Mouse (Mus musculus): ENCODE data around the gene Plk5. TPM values are rescaled to one million over a fixed set of nuclear protein-coding genes. Genes with fewer than 3 reads are reported as not detected.
A peak's percentile ranks its signal among the peaks of the same experiment; 100 is the strongest.

Plk5 gene
- 1.2 and 1.3 TPM in 2 replicates for polyA plus RNA-seq (2016; fragmentation: Nextera tagmentation; extraction: Ambion mirVana)

DNA sequence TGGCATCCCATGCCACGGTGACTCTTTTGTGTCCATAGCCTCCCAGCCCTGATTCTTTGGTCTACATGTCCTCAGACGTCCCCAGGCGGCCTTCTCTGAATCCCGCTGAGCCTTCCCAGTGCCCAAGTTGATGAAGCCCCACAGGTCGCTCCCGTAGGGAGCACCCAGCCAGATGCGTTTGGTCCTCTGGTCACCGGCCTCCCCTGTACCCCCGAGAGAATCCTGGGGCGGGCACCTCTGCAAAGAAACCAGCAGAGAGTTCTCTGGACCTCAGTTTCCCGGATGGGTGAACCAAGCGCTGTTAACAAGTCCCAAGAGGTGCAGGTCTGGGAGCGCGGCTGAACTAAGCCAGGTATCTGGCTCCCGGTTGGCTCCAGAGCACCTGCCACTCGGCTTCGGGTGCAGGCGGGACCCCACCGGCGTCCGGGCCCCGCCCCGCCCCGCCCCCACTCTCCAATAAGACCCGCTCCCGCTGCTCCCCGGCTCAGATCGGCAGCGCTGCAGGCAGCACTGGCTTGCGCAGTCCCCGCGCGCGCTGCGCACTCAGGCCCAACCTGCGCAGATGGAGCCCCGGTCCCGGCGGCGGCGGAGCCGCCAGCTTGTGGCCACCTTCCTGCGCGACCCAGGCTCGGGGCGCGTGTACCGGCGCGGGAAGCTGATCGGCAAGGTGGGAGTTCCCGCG, at the start of gene Plk5:
Gene Plk5 (plus strand): TSS at position 459 of the 682 bp plus-strand sequence.
- no peak within 1 kb of the TSS for H3K27ac ChIP-seq
- H3K27me3 ChIP-seq: peaks cover 100% of the 10 kb centered on the region
- no peaks in the 10 kb centered on the region for H3K36me3 ChIP-seq
- 2% methylated on average over 53 of the region's 53 CpGs for WGBS
- peaks cover 22% of the 10 kb centered on the region for H3K4me1 ChIP-seq (replicated peaks)
- peak within 1 kb of the TSS; percentile 78 for H3K4me2 ChIP-seq
- no peak for ATAC-seq (ENCODE audit: insufficient number of reproducible peaks, insufficient read depth, low FRiP score, low TSS enrichment, low read depth)
- peak within 1 kb of the TSS; percentile 46 for H3K4me3 ChIP-seq (replicated peaks)
- H3K9ac ChIP-seq (replicated peaks): peak within 1 kb of the TSS; percentile 50
- H3K9me3 ChIP-seq: no peaks in the 10 kb centered on the region

DNA sequence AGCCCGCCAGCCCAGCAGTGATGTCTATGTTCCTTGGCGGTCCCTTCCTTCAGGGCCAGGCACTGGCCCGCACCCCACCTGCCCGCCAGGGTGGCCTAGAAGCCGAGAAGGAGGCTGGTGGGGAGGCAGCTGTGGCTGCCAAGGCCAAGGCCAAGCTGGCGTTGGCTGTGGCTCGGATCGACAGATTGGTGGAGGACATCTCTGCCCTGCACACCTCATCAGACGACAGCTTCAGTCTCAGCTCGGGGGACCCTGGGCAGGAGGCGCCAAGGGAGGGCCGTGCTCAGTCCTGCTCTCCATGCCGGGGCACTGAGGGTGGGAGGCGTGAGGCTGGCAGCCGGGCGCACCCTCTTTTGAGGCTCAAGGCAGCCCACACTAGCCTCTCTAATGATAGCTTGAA, 44.7 kb upstream of the Plk5 start:
- peaks cover 22% of the 10 kb centered on the region; the same call in 1 of the 2 replicates for H3K36me3 ChIP-seq

DNA sequence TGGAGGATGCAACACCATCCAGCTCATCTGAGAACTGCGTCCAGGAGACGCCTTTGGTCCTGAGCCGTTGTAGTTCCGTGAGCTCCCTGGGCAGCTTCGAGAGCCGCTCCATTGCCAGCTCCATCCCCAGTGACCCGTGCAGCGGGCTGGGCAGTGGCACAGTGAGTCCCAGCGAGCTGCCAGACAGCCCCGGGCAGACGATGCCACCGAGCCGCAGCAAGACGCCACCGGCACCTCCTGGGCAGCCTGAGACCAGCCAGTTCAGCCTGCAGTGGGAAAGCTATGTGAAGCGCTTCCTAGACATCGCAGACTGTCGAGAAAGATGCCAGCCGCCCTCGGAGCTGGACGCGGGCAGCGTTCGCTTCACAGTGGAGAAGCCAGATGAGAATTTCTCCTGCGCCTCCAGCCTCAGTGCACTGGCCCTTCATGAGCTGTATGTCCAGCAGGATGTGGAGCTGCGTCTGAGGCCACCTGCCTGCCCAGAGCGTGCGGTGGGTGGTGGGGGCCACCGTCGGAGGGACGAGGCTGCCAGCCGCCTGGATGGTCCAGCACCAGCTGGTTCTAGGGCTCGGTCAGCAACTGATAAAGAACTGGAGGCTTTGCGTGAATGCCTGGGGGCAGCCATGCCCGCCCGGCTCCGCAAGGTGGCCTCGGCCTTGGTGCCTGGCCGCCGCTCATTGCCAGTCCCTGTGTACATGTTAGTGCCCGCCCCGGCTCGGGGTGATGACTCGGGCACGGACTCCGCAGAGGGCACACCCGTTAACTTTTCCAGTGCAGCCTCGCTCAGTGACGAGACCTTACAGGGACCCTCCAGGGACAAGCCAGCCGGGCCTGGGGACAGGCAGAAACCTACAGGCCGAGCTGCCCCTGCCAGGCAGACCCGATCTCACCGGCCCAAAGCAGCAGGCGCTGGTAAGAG, 43.4 kb upstream of the Plk5 start:
- peaks cover 19% of the 10 kb centered on the region for H3K36me3 ChIP-seq
- H3K4me1 ChIP-seq (replicated peaks): peaks cover 6% of the 10 kb centered on the region
- ATAC-seq (ENCODE audit: insufficient number of reproducible peaks, insufficient read depth, low FRiP score, low TSS enrichment, low read depth): no peak
- H3K27me3 ChIP-seq: peaks cover 100% of the 10 kb centered on the region
- WGBS: 64% methylated on average over 54 of the region's 54 CpGs
- no peak overlapping the region for H3K4me3 ChIP-seq (replicated peaks)
- no peak overlapping the region for H3K4me2 ChIP-seq
- no peak overlapping the region for H3K27ac ChIP-seq
- H3K9ac ChIP-seq (replicated peaks): peak overlapping the region; percentile 51
- H3K9me3 ChIP-seq: no peaks in the 10 kb centered on the region

More for the DNA sequence above, 44.7 kb upstream of the Plk5 start:
- no peak for ATAC-seq (ENCODE audit: insufficient number of reproducible peaks, insufficient read depth, low FRiP score, low TSS enrichment, low read depth)
- no peak overlapping the region for H3K4me2 ChIP-seq
- 80% methylated on average over 16 of the region's 16 CpGs for WGBS
- H3K4me3 ChIP-seq (replicated peaks): no peak overlapping the region
- H3K27me3 ChIP-seq: peaks cover 100% of the 10 kb centered on the region
- H3K27ac ChIP-seq: no peak overlapping the region
- H3K9ac ChIP-seq (replicated peaks): no peak overlapping the region
- H3K4me1 ChIP-seq (replicated peaks): peaks cover 6% of the 10 kb centered on the region
- H3K9me3 ChIP-seq: no peaks in the 10 kb centered on the region

DNA sequence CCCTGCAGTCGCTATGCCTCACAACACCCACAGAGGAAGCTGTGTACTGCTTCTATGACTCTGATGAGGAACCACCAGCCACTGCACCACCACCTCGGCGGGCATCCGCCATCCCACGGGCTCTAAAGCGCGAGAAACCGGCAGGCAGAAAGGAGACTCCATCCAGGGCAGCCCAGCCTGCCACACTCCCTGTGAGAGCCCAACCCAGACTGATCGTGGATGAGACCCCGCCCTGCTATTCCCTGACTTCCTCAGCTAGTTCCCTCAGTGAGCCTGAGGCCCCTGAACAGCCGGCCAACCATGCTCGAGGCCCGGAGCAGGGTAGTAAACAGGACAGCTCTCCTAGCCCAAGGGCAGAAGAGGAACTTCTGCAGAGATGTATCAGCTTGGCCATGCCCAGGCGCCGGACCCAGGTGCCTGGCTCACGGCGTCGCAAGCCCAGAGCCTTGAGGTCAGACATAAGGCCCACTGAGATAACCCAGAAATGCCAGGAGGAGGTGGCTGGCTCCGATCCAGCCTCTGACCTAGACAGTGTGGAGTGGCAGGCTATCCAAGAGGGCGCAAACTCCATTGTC, 42.5 kb upstream of the Plk5 start:
- no peak for ATAC-seq (ENCODE audit: insufficient number of reproducible peaks, insufficient read depth, low FRiP score, low TSS enrichment, low read depth)
- H3K36me3 ChIP-seq: peaks cover 20% of the 10 kb centered on the region
- H3K9me3 ChIP-seq: no peaks in the 10 kb centered on the region
- no peak overlapping the region for H3K4me3 ChIP-seq (replicated peaks)
- H3K4me2 ChIP-seq: no peak overlapping the region
- WGBS: 45% methylated on average over 20 of the region's 20 CpGs
- H3K27me3 ChIP-seq: peaks cover 94% of the 10 kb centered on the region
- H3K27ac ChIP-seq: no peak overlapping the region
- H3K4me1 ChIP-seq (replicated peaks): peaks cover 8% of the 10 kb centered on the region
- no peak overlapping the region for H3K9ac ChIP-seq (replicated peaks)

DNA sequence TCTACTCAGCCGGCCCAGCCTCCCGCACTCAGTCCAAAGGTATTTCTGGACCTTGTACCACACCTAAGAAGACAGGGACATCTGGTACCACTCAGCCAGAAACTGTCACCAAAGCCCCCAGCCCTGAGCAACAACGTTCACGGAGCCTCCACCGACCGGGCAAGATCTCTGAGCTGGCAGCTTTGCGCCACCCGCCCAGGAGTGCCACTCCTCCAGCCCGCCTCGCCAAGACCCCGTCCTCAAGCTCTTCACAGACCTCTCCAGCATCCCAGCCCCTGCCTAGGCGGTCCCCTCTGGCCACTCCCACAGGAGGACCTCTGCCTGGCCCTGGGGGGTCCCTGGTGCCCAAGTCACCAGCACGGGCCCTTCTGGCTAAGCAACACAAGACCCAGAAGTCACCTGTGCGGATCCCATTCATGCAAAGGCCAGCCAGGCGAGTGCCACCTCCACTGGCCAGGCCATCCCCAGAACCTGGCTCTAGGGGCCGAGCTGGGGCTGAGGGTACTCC, 41.7 kb upstream of the Plk5 start:
- H3K27me3 ChIP-seq: peaks cover 86% of the 10 kb centered on the region
- H3K27ac ChIP-seq: no peak overlapping the region
- H3K9ac ChIP-seq (replicated peaks): peak overlapping the region; percentile 37; the same call in 1 of the 2 replicates
- no peaks in the 10 kb centered on the region for H3K9me3 ChIP-seq
- 47% methylated on average over 16 of the region's 16 CpGs for WGBS
- peaks cover 16% of the 10 kb centered on the region for H3K4me1 ChIP-seq (replicated peaks)
- peaks cover 20% of the 10 kb centered on the region for H3K36me3 ChIP-seq
- no peak overlapping the region for H3K4me3 ChIP-seq (replicated peaks)
- ATAC-seq (ENCODE audit: insufficient number of reproducible peaks, insufficient read depth, low FRiP score, low TSS enrichment, low read depth): no peak
- H3K4me2 ChIP-seq: no peak overlapping the region

DNA sequence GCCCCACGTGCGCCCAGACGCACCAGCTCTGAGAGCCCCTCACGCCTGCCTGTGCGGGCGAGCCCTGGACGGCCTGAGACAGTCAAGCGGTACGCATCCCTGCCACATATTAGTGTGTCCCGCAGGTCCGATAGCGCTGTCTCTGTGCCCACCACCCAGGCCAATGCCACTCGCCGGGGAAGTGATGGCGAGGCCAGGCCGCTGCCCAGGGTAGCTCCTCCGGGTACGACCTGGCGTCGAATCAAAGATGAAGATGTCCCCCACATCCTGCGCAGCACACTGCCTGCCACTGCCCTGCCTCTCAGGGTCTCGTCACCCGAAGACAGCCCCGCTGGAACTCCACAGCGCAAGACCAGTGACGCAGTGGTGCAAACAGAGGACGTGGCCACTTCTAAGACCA, 40.9 kb upstream of the Plk5 start:
- no peaks in the 10 kb centered on the region for H3K9me3 ChIP-seq
- ATAC-seq (ENCODE audit: insufficient number of reproducible peaks, insufficient read depth, low FRiP score, low TSS enrichment, low read depth): no peak
- H3K4me1 ChIP-seq (replicated peaks): peaks cover 20% of the 10 kb centered on the region
- H3K36me3 ChIP-seq: peaks cover 20% of the 10 kb centered on the region
- no peak overlapping the region for H3K4me2 ChIP-seq
- no peak overlapping the region for H3K4me3 ChIP-seq (replicated peaks)
- no peak overlapping the region for H3K27ac ChIP-seq
- H3K27me3 ChIP-seq: peaks cover 78% of the 10 kb centered on the region
- peak overlapping the region; percentile 37; the same call in 1 of the 2 replicates for H3K9ac ChIP-seq (replicated peaks)
- WGBS: 46% methylated on average over 27 of the region's 27 CpGs

DNA sequence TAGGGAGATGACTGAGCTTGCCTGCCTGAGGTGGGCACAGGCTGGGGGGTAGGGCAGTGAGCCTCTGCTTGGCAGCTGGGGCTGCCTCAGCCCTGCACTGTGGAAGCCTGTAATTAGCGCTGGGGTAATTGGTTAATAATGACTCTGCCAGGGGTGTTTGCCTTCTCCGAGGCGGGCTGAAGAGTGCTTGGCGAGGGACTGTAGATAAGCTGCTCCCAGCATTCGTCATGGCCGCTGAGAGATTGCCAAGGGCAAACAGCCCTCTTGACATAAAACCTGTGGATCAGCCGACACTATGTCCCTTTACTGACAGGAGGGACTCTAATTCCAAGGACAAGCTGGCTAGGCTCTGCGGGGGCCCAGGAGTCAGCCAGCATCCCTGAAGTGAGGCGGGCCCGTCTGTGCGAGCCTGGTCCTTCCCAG, 39.9 kb upstream of the Plk5 start:
- Histone ChIP-seq H3K9ac (replicated peaks) (no peak overlapping the region), H3K9me3 (no peaks in the 10 kb centered on the region), H3K36me3 (peaks cover 20% of the 10 kb centered on the region), H3K4me1 (replicated peaks) (peaks cover 20% of the 10 kb centered on the region), H3K4me3 (replicated peaks) (no peak overlapping the region), H3K27ac (no peak overlapping the region), H3K27me3 (peaks cover 68% of the 10 kb centered on the region), H3K4me2 (no peak overlapping the region)
- 18% methylated on average over 11 of the region's 11 CpGs for WGBS
- no peak for ATAC-seq (ENCODE audit: insufficient number of reproducible peaks, insufficient read depth, low FRiP score, low TSS enrichment, low read depth)

DNA sequence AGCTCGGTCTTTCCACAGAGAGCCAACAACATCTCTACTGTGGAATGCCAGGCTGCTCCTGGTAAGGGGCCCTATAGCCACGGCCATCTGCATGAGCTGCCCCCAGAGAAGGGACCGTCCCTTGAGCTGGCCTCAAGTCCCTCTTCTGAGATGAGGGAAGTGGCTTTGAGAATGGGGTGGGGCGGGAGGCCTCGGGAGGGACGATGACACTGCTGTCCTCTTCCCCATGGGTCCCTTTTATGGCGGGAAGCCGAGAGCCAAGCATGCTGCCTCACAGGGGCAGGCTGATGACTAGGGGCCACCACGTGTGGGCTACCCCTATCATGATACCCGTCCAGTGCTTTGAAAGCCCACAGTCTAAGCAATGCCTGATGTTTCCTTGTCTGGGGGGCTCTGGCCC, 39.2 kb upstream of the Plk5 start:
- Histone ChIP-seq H3K27me3 (peaks cover 61% of the 10 kb centered on the region), H3K4me1 (replicated peaks) (peaks cover 22% of the 10 kb centered on the region), H3K4me2 (no peak overlapping the region), H3K9me3 (no peaks in the 10 kb centered on the region), H3K27ac (no peak overlapping the region), H3K9ac (replicated peaks) (no peak overlapping the region), H3K4me3 (replicated peaks) (no peak overlapping the region), H3K36me3 (peaks cover 20% of the 10 kb centered on the region)
- WGBS: 58% methylated on average over 10 of the region's 10 CpGs
- no peak for ATAC-seq (ENCODE audit: insufficient number of reproducible peaks, insufficient read depth, low FRiP score, low TSS enrichment, low read depth)

DNA sequence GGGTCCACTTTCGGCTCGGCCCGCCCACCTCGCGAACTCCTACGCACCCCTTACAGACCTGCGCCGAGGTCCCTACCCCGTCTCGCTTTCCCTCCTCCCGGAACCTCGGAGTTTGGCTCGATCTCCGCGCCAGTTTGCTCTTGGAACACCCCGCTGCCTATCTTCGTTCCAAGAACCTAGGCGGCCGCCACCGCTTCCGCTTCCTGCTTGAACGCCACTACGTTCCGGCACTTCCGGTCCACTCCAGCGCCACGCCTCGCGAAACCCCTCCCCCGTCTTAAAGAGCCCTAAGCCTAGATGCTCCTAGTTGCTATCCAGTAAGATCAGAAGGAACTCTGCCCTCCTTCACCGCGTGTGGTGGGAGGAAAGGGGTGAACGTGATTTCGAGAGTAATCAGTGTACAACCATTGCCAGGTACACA, 35.9 kb upstream of the Plk5 start, which contains the start of gene 2310011J03Rik:
Gene 2310011J03Rik (minus strand): TSS at position 198 of the 421 bp plus-strand sequence.
- peak within 1 kb of the TSS; percentile 81 for H3K4me3 ChIP-seq (replicated peaks)
- H3K36me3 ChIP-seq: peaks cover 20% of the 10 kb centered on the region
- ATAC-seq (ENCODE audit: insufficient number of reproducible peaks, insufficient read depth, low FRiP score, low TSS enrichment, low read depth): peak; percentile 15; the same call in 1 of the 2 replicates
- peak within 1 kb of the TSS; percentile 97 for H3K4me2 ChIP-seq
- no peaks in the 10 kb centered on the region for H3K9me3 ChIP-seq
- H3K4me1 ChIP-seq (replicated peaks): peaks cover 38% of the 10 kb centered on the region
- WGBS: under 1% methylated on average over 34 of the region's 34 CpGs
- peak within 1 kb of the TSS; percentile 41; the same call in 1 of the 2 replicates for H3K27ac ChIP-seq
- peaks cover 37% of the 10 kb centered on the region for H3K27me3 ChIP-seq
- peak within 1 kb of the TSS; percentile 78 for H3K9ac ChIP-seq (replicated peaks)

DNA sequence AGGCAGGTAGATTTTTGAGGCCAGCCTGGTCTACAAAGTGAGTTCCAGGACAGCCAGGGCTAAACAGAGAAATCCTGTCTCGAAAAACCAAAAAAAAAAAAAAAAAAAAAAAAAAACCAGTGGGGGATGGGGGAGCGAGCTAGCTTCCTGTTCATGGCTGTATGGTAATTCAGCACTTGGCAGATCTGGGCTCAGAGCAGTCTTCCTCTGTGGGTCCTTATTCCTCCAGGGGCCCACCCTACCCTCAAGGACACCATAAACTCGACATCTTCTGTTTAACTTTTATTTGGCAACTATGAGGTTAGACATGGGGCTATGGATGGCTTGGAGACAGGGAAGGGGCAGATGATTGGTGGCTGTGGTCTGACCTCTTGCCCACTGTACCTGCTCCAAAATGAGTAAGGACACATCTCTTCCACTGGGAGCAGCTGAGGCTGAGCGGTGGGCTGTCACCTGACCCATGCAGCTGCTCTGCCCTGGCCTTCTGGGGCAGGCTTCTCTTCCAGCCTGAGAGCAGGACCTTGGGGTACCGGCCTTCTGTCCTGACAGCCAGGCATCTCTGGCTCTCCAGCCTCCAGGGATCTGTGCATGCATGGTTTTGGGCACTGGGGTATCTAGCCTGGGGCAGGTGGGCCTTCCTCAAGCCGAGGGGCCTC, 35.1 kb upstream of the Plk5 start:
- 78% methylated on average over 5 of the region's 6 CpGs for WGBS
- H3K36me3 ChIP-seq: peaks cover 20% of the 10 kb centered on the region
- H3K27me3 ChIP-seq: peaks cover 31% of the 10 kb centered on the region
- no peak overlapping the region for H3K9ac ChIP-seq (replicated peaks)
- H3K4me2 ChIP-seq: peak overlapping the region; percentile 97; the same call in 1 of the 2 replicates
- H3K27ac ChIP-seq: 0 out of 2 replicates have a peak overlapping the region, but pooled peaks have one; percentile 1
- H3K9me3 ChIP-seq: no peaks in the 10 kb centered on the region
- H3K4me1 ChIP-seq (replicated peaks): peaks cover 35% of the 10 kb centered on the region
- no peak for ATAC-seq (ENCODE audit: insufficient number of reproducible peaks, insufficient read depth, low FRiP score, low TSS enrichment, low read depth)
- H3K4me3 ChIP-seq (replicated peaks): no peak overlapping the region

Measured in limb, embryonic 12.5 days (tissue).